20 mouse cellular contexts compared by ENCODE assay signal in the genomic region with DNA sequence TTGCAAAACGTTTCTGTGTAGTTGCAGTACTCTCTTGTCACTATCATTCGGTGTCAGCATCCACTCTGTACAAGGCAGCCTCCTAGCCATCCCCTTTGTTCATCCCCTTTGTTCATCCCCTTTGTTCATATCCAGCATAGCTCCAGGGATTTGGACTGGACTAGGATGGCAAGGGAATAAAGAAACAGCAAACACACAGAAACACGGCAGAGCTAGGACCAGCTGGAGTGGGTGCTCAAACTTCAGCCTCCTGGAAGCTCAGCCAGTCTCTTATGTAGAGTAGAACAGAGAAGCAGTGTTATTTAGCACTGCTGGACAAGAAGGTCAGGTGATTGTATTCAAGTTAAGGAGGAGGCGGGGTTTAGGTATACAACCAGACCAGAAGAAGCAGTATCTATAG.
DNase-seq lines count a peak whose midpoint lies in the region; ATAC-seq lines count a peak whose summit lies in the region.
"Had no signal": no experiment of that assay in that cellular context is flagged by ENCODE, and none has a peak within 500 bp of the region (broad histone marks: within the 10 kb centered on the region; RNA-seq: fewer than 3 reads in every experiment).

No protein-coding gene starts in this region.

- 61% methylated on average over 4 of the region's 4 CpGs for WGBS in midbrain, embryonic 11.5 days
- WGBS in midbrain, embryonic 14.5 days, result 59% methylated on average over 4 of the region's 4 CpGs

- no peaks in the 10 kb centered on the region for H3K9me3 ChIP-seq in midbrain, embryonic 11.5 days (ENCODE audit: control insufficient read depth, low read length)
- H3K9me3 ChIP-seq in midbrain, embryonic 14.5 days (ENCODE audit: control insufficient read depth, low read length), result no peaks in the 10 kb centered on the region
- H3K9me3 ChIP-seq: embryonic facial prominence, embryonic 13.5 days; embryonic facial prominence, embryonic 15.5 days; forebrain, embryonic 13.5 days had no signal

- H3K27me3 ChIP-seq in midbrain, embryonic 11.5 days (ENCODE audit: control insufficient read depth, insufficient read depth, low read length), result no peaks in the 10 kb centered on the region
- no peaks in the 10 kb centered on the region for H3K27me3 ChIP-seq in midbrain, embryonic 14.5 days (ENCODE audit: control insufficient read depth, insufficient read depth, low read length)
- H3K27me3 ChIP-seq: embryonic facial prominence, embryonic 15.5 days; forebrain, embryonic 13.5 days had no signal

- peak; percentile 56 for DNase-seq in heart, adult 11 months
- no peak for DNase-seq in heart, adult 8-10 months (ENCODE audit: low spot score)
- DNase-seq in midbrain, embryonic 11.5 days (ENCODE audit: low spot score, missing footprints), result peak; percentile 72
- no peak for DNase-seq in midbrain, embryonic 14.5 days
- no peak for DNase-seq in spleen, postnatal 14 days (ENCODE audit: low spot score in 2 of 2)
- DNase-seq: adrenal gland, adult 2 months; adrenal gland, postnatal 10 days; adrenal gland, postnatal 25 days; cerebellum, adult 11 months; cerebellum, adult 18-20 months; cerebellum, adult 8-10 months; cerebellum, adult 9-11 months; cerebellum, postnatal 14 days; cerebellum, postnatal 36 days; embryo, embryonic 11 days had no signal

- H3K4me3 ChIP-seq in midbrain, embryonic 11.5 days (ENCODE audit: low read depth, low read length), result no peak overlapping the region
- no peak overlapping the region for H3K4me3 ChIP-seq in midbrain, embryonic 14.5 days (replicated peaks; ENCODE audit: low read depth, low read length)
- H3K4me3 ChIP-seq: embryonic facial prominence, embryonic 13.5 days; embryonic facial prominence, embryonic 15.5 days; erythroblast, embryonic 14.5 days; forebrain, embryonic 13.5 days had no signal

- no peaks in the 10 kb centered on the region for H3K4me1 ChIP-seq in midbrain, embryonic 11.5 days (ENCODE audit: control insufficient read depth, insufficient read depth, low read length)
- H3K4me1 ChIP-seq in midbrain, embryonic 14.5 days (ENCODE audit: control insufficient read depth, insufficient read depth, low read length), result no peaks in the 10 kb centered on the region
- H3K4me1 ChIP-seq: embryonic facial prominence, embryonic 13.5 days; embryonic facial prominence, embryonic 15.5 days had no signal

- no peak overlapping the region for H3K9ac ChIP-seq in midbrain, embryonic 11.5 days (ENCODE audit: low read length)
- H3K9ac ChIP-seq in midbrain, embryonic 14.5 days (replicated peaks; ENCODE audit: low read length), result no peak overlapping the region
- H3K9ac ChIP-seq: embryonic facial prominence, embryonic 13.5 days; embryonic facial prominence, embryonic 15.5 days; forebrain, embryonic 13.5 days had no signal

- no peaks in the 10 kb centered on the region for H3K36me3 ChIP-seq in midbrain, embryonic 11.5 days (ENCODE audit: control insufficient read depth, insufficient read depth, low read length)
- no peaks in the 10 kb centered on the region for H3K36me3 ChIP-seq in midbrain, embryonic 14.5 days (ENCODE audit: control insufficient read depth, insufficient read depth, low read length)
- H3K36me3 ChIP-seq: embryonic facial prominence, embryonic 13.5 days; embryonic facial prominence, embryonic 15.5 days had no signal

- no peak for ATAC-seq in midbrain, embryonic 11.5 days (ENCODE audit: low FRiP score)
- ATAC-seq in midbrain, embryonic 14.5 days (ENCODE audit: low FRiP score, low TSS enrichment), result no peak
- ATAC-seq: forebrain, embryonic 13.5 days; forebrain, embryonic 16.5 days had no signal

- no peak overlapping the region for H3K27ac ChIP-seq in midbrain, embryonic 11.5 days (ENCODE audit: low read depth, low read length)
- H3K27ac ChIP-seq in midbrain, embryonic 14.5 days (replicated peaks; ENCODE audit: low read depth, low read length), result no peak overlapping the region
- H3K27ac ChIP-seq: embryonic facial prominence, embryonic 13.5 days; embryonic facial prominence, embryonic 15.5 days; forebrain, embryonic 13.5 days had no signal

- H3K4me2 ChIP-seq in midbrain, embryonic 11.5 days, result no peak overlapping the region
- no peak overlapping the region for H3K4me2 ChIP-seq in midbrain, embryonic 14.5 days (ENCODE audit: low read length)
- H3K4me2 ChIP-seq: embryonic facial prominence, embryonic 13.5 days; embryonic facial prominence, embryonic 15.5 days; forebrain, embryonic 13.5 days had no signal

Comparison
In these comparisons a context has a peak if more than half of its experiments do, and no peak if none do; other contexts are left out.
1. DNase-seq: peak in heart, adult 11 months (single experiment) and midbrain, embryonic 11.5 days (single experiment); none in heart, adult 8-10 months (single experiment), midbrain, embryonic 14.5 days (single experiment) and spleen, postnatal 14 days (0 of 2).